Mouse (Mus musculus): ENCODE results near the gene Rnd1.
A peak's percentile ranks its signal among the peaks of the same experiment; 100 is the strongest.

The Rnd1 gene

GRCm38 (mm10) chr15:98637155-98637554 is 40.1 kb downstream of the Rnd1 start:
- no peak for DNase-seq (ENCODE audit: low spot score)

GRCm38 (mm10) chr15:98636517-98636916 is 40.7 kb downstream of the Rnd1 start:
- DNase-seq (ENCODE audit: low spot score): no peak

GRCm38 (mm10) chr15:98635291-98635841 is 41.9 kb downstream of the Rnd1 start:
- peak; percentile 41 for DNase-seq (ENCODE audit: low spot score)

GRCm38 (mm10) chr15:98634541-98635081 is 42.6 kb downstream of the Rnd1 start:
- DNase-seq (ENCODE audit: low spot score): peak; percentile 88

GRCm38 (mm10) chr15:98633822-98634470 is 43.3 kb downstream of the Rnd1 start:
- DNase-seq (ENCODE audit: low spot score): no peak

GRCm38 (mm10) chr15:98632921-98633320 is 44.3 kb downstream of the Rnd1 start:
- peak; percentile 51 for DNase-seq (ENCODE audit: low spot score)

GRCm38 (mm10) chr15:98632107-98632744 is 45.0 kb downstream of the Rnd1 start:
- peak; percentile 85 for DNase-seq (ENCODE audit: low spot score)

GRCm38 (mm10) chr15:98631493-98631892 is 45.8 kb downstream of the Rnd1 start:
- peak; percentile 90 for DNase-seq (ENCODE audit: low spot score)

GRCm38 (mm10) chr15:98630540-98630939 is 46.7 kb downstream of the Rnd1 start, which contains the start of gene Cacnb3:
Gene Cacnb3 (plus strand): TSS chr15:98630840.
- DNase-seq (ENCODE audit: low spot score): no peak

- DNase-seq (ENCODE audit: low spot score): no peak
These were observed 47.8 kb downstream of the Rnd1 start for GRCm38 (mm10) chr15:98629464-98629863.

GRCm38 (mm10) chr15:98628589-98629254 is 48.5 kb downstream of the Rnd1 start:
- DNase-seq (ENCODE audit: low spot score): no peak

- DNase-seq (ENCODE audit: low spot score): no peak
These were observed 50.6 kb downstream of the Rnd1 start for GRCm38 (mm10) chr15:98626487-98627212.

- no peak for DNase-seq (ENCODE audit: low spot score)
These were observed 51.2 kb downstream of the Rnd1 start for GRCm38 (mm10) chr15:98626078-98626477.

- DNase-seq (ENCODE audit: low spot score): no peak
These were observed 53.9 kb downstream of the Rnd1 start for GRCm38 (mm10) chr15:98623361-98623821.

- DNase-seq (ENCODE audit: low spot score): no peak
These were observed 54.5 kb downstream of the Rnd1 start for GRCm38 (mm10) chr15:98622721-98623120.

- DNase-seq (ENCODE audit: low spot score): no peak
These were observed 55.1 kb downstream of the Rnd1 start for GRCm38 (mm10) chr15:98622199-98622598.

- DNase-seq (ENCODE audit: low spot score): peak; percentile 92
These were observed 60.1 kb downstream of the Rnd1 start for GRCm38 (mm10) chr15:98617176-98617537.

- peak; percentile 78 for DNase-seq (ENCODE audit: low spot score)
These were observed 60.7 kb downstream of the Rnd1 start for GRCm38 (mm10) chr15:98616362-98617175.

GRCm38 (mm10) chr15:98615751-98616150 is 61.5 kb downstream of the Rnd1 start:
- no peak for DNase-seq (ENCODE audit: low spot score)

GRCm38 (mm10) chr15:98614971-98615370 is 62.3 kb downstream of the Rnd1 start:
- DNase-seq (ENCODE audit: low spot score): peak; percentile 52

- DNase-seq (ENCODE audit: low spot score): peak; percentile 87
These were observed 62.7 kb downstream of the Rnd1 start for GRCm38 (mm10) chr15:98614551-98614950.

Data from MN1 (cell line).